Mouse (Mus musculus) limb, embryonic 14.5 days (tissue): ENCODE results near the gene Kntc1. TPM values are rescaled to one million over a fixed set of nuclear protein-coding genes. Genes with fewer than 3 reads are reported as not detected.

Experiments used
- ATAC-seq: fragments of 200-750 bp; cut with Nextera tagmentation; 2 replicates; pipeline ENCODE4 v1.8.0; 2017; ENCODE audit warnings: low read depth, moderate number of reproducible peaks, moderate TSS enrichment; ENCODE audit not compliant: low FRiP score
- DNase-seq: peaks from one replicate; pipeline ENCODE4 v3.0.0-alpha.2; 2015; ENCODE audit warnings: low spot score
- H3K27ac ChIP-seq: fragments of 300-500 bp; sonication (generic); replicated peaks from 2 replicates; pipeline ENCODE4 v1.5.1; 2014; ENCODE audit warnings: low read depth, mild to moderate bottlenecking, low read length, moderate library complexity, mixed read lengths
- H3K27me3 ChIP-seq: fragments of 300-500 bp; sonication (generic); 2 replicates; pipeline ENCODE4 v1.6.1; 2014; ENCODE audit warnings: low read length, mixed read lengths; ENCODE audit not compliant: control insufficient read depth, insufficient read depth
- H3K36me3 ChIP-seq: fragments of 300-500 bp; sonication (generic); 2 replicates; pipeline ENCODE4 v1.6.1; 2014; ENCODE audit warnings: mild to moderate bottlenecking, low read length, moderate library complexity, mixed read lengths; ENCODE audit not compliant: control insufficient read depth, insufficient read depth
- H3K4me1 ChIP-seq: fragments of 300-500 bp; sonication (generic); 2 replicates; pipeline ENCODE4 v1.6.1; 2014; ENCODE audit warnings: antibody characterized with exemption, low read length, mixed read lengths; ENCODE audit not compliant: control insufficient read depth, insufficient read depth
- H3K4me2 ChIP-seq: fragments of 300-500 bp; sonication (generic); replicated peaks from 2 replicates; pipeline ENCODE4 v1.6.1; 2014; ENCODE audit warnings: low read depth, mild to moderate bottlenecking, low read length, moderate library complexity; ENCODE audit not compliant: severe bottlenecking
- H3K4me3 ChIP-seq: fragments of 300-500 bp; sonication (generic); replicated peaks from 2 replicates; pipeline ENCODE4 v1.5.1; 2014; ENCODE audit warnings: low read length
- H3K9ac ChIP-seq: fragments of 300-500 bp; sonication (generic); 2 replicates; pipeline ENCODE4 v1.6.1; 2014; ENCODE audit warnings: mild to moderate bottlenecking, low read depth, low read length, moderate library complexity; ENCODE audit not compliant: severe bottlenecking
- H3K9me3 ChIP-seq: fragments of 300-500 bp; sonication (generic); 2 replicates; pipeline ENCODE4 v1.6.1; 2016; ENCODE audit warnings: low read length; ENCODE audit not compliant: control insufficient read depth
- POLR2A ChIP-seq: fragments of 200-500 bp; IDR thresholded peaks from 2 replicates; pipeline ENCODE4 v1.8.0; 2012; ENCODE audit warnings: inconsistent platforms, mild to moderate bottlenecking, moderate library complexity, borderline replicate concordance; ENCODE audit not compliant: insufficient read depth, insufficient read length; ENCODE audit errors: extremely low read depth
- WGBS: fragments of 180-500 bp; shearing (Covaris S2); extraction: QIAGEN DNeasy Blood & Tissue Kit; methylation state at CpG from one replicate; pipeline ENCODE4 v1.1.7; 2014; 5-methylcytosine and 5-hydroxymethylcytosine counted together
- polyA plus RNA-seq, 2 experiments: library from polyadenylated mRNA; depleted of rRNA in 1 of 2; stranded (reverse) in 1 of 2; unstranded in 1 of 2; fragments of >200 nt; fragmentation: Nextera tagmentation in 1 of 2; extraction: Ambion mirVana in 1 of 2; gene quantifications; 2 replicates each; pipeline versions ENCODE4 v1.2.1 to v1.2.3; 2012 to 2014

Gene Kntc1
- polyA plus RNA-seq, 2 experiments, result 30.2 to 30.6 TPM

DNA sequence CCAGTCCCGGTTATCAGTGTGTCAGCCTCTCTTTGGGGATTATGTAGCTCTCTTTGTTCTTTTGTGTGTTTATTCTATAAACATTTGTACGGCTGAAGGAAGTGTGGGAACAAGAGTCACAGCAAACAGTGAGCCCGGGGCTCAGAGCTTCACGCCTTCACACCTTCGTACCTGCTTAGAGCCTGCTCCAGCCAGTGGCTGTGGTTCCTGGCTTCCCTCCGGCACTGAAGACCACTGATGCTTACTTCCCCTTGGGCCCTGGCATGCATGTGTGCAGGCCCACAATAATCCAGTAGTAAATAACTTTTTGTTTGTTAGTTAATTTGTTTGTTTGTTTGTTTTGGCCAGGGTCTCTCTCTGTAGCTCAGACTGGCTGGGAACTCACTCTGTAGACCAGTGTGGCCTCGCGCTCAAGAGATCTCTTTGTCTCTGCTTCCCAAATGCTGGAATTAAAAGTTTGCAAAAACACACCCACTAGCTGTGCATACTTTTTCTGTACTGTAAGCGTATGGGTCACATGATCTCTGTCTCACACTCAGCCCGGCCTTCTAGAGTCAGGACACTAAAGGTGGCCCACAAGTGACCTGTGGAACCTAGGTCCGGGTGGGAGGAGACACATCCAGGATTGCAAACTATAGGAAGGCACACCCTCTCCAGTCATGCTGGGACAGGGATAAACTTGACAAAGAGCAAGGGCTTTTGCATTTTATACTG is 92.9 kb downstream of the Kntc1 start:
- H3K27me3 ChIP-seq, result no peaks in the 10 kb centered on the region
- H3K4me3 ChIP-seq, result no peak overlapping the region
- 69% methylated on average over 11 of the region's 11 CpGs for WGBS
- H3K9ac ChIP-seq, result no peak overlapping the region
- no peaks in the 10 kb centered on the region for H3K9me3 ChIP-seq
- H3K27ac ChIP-seq, result no peak overlapping the region
- no peak for TF ChIP-seq POLR2A
- no peak for ATAC-seq
- H3K4me1 ChIP-seq, result no peaks in the 10 kb centered on the region
- DNase-seq, result no peak
- H3K4me2 ChIP-seq, result no peak overlapping the region
- no peaks in the 10 kb centered on the region for H3K36me3 ChIP-seq

DNA sequence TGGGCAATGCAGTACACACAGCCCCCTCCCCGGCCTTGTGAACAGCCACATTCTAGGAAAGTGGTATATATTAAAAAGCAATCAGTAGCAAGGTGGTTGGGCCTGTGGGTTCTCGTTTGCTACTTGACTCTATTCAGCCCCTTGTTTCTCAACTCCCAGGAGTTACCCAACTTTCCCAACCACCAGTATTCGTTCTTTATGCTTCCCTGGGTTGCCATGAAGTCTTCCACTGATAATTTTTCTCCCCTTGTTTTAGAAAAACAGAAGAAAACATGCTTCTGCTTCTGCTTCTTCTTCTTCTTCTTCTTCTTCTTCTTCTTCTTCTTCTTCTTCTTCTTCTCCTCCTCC is 93.4 kb downstream of the Kntc1 start:
- Histone ChIP-seq H3K4me3 (no peak overlapping the region), H3K27me3 (no peaks in the 10 kb centered on the region), H3K9ac (no peak overlapping the region), H3K36me3 (no peaks in the 10 kb centered on the region), H3K4me1 (no peaks in the 10 kb centered on the region), H3K9me3 (no peaks in the 10 kb centered on the region), H3K4me2 (no peak overlapping the region), H3K27ac (no peak overlapping the region)
- 70% methylated on average over 3 of the region's 3 CpGs for WGBS
- DNase-seq, result no peak
- no peak for ATAC-seq
- no peak for TF ChIP-seq POLR2A

DNA sequence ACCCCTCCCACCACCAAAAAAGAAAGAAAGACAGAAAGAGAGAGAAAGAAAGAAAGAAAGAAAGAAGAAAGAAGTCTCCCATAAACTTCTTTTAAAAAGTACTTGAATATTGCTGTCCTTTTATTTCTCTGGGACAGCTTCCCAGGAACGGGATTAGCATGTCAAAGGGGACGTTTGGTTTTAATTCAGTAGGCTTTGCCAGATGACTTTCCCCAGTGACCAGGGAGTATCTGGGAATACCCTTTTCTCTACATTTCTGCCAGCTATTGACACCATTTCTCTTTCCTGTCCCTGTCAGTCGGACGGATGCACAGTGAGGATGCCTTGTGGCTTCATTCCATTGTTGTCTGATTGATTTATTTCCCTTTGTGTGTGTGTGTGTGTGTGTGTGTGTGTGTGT is 94.3 kb downstream of the Kntc1 start:
- Histone ChIP-seq H3K9me3 (no peaks in the 10 kb centered on the region), H3K27ac (no peak overlapping the region), H3K4me2 (no peak overlapping the region), H3K4me1 (no peaks in the 10 kb centered on the region), H3K36me3 (no peaks in the 10 kb centered on the region), H3K9ac (no peak overlapping the region), H3K27me3 (no peaks in the 10 kb centered on the region), H3K4me3 (no peak overlapping the region)
- no peak for DNase-seq
- ATAC-seq, result no peak
- WGBS, result 51% methylated on average over 4 of the region's 4 CpGs
- TF ChIP-seq POLR2A, result no peak

DNA sequence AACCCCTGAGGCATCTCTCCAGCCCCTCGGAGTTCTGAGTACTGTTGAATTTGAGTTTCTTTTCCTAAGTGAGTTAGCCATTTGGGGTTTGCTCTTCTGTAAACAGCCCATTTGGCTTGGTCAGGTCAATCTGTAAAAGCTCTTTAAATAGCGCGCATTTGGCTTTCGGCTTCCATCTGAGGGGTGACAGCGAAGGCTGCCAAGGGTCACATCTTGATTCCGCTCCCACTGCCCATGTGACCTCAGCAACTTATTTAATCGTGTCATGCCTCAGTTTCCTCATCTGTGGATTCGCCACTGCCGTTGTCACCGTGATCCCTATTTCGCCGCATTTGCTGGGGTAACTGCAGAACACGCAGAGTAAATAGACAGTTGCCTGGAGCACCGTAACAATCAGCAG is 94.8 kb downstream of the Kntc1 start:
- WGBS, result 93% methylated on average over 14 of the region's 14 CpGs
- Histone ChIP-seq H3K4me1 (no peaks in the 10 kb centered on the region), H3K4me2 (no peak overlapping the region), H3K9me3 (no peaks in the 10 kb centered on the region), H3K36me3 (no peaks in the 10 kb centered on the region), H3K27ac (no peak overlapping the region), H3K27me3 (no peaks in the 10 kb centered on the region), H3K4me3 (no peak overlapping the region), H3K9ac (no peak overlapping the region)
- TF ChIP-seq POLR2A, result no peak
- DNase-seq, result no peak
- no peak for ATAC-seq

DNA sequence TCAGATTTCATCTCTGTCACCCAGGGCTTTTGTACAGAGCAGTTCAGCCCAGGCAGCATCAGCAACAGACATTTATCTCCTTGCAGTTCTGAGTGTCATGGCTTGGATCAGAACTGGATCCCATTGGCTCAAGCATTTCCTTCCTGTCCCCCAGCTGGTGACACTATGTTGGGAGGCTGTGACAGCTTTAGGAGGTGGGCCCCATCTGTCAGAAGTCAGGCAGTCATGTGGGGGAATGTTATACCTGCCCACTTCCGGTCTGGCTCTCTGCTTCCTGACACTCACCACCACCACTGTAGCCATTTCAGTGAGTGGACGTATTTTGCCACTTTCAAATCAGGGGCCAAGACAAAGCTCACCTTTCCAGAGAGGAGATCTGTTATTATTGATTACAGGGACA is 101.9 kb downstream of the Kntc1 start:
- no peak overlapping the region for H3K9ac ChIP-seq
- WGBS, result 38% methylated on average over 2 of the region's 2 CpGs
- H3K4me1 ChIP-seq, result no peaks in the 10 kb centered on the region
- no peaks in the 10 kb centered on the region for H3K36me3 ChIP-seq
- H3K27me3 ChIP-seq, result no peaks in the 10 kb centered on the region
- H3K4me3 ChIP-seq, result no peak overlapping the region
- H3K9me3 ChIP-seq, result no peaks in the 10 kb centered on the region
- ATAC-seq (no peak), DNase-seq (no peak)
- no peak overlapping the region for H3K27ac ChIP-seq
- no peak overlapping the region for H3K4me2 ChIP-seq
- TF ChIP-seq POLR2A, result no peak
